Mouse (Mus musculus) embryonic facial prominence, embryonic 13.5 days (tissue): Measurements from ENCODE around the gene Gm2001. TPM values are rescaled to one million over a fixed set of nuclear protein-coding genes. Genes with fewer than 3 reads are reported as not detected.

ENCODE experiments used
- polyA plus RNA-seq: library from polyadenylated mRNA; unstranded; fragments of >200 nt; fragmentation: Nextera tagmentation; extraction: Ambion mirVana; gene quantifications from 2 replicates; pipeline ENCODE4 v1.2.1, GENCODE M21; 2015

Gene Gm2001
- polyA plus RNA-seq, 1 experiment from 2014 or later, result not detected

Other genes with a start within 250 kb of the Gm2001 start
- gene Oog1, start 239.7 kb downstream of the Gm2001 start, polyA plus RNA-seq, result not detected in 2 replicates
- not detected in 2 replicates for gene Gm4027, start 223.5 kb downstream of the Gm2001 start, polyA plus RNA-seq
- not detected in 2 replicates for gene Gm16381, start 197.7 kb downstream of the Gm2001 start, polyA plus RNA-seq
- not detected in 2 replicates for gene Gm21319, start 66.6 kb downstream of the Gm2001 start, polyA plus RNA-seq
- gene Gm21936, start 46.8 kb downstream of the Gm2001 start, polyA plus RNA-seq, result not detected in 2 replicates
- not detected in 2 replicates for gene BB287469, start 25.8 kb downstream of the Gm2001 start, polyA plus RNA-seq
- gene Gm2016, start 31.7 kb upstream of the Gm2001 start, polyA plus RNA-seq, result not detected in 2 replicates
- gene Gm2022, start 53.0 kb upstream of the Gm2001 start, polyA plus RNA-seq, result not detected in 2 replicates
- not detected in 2 replicates for gene Gm2035, start 77.5 kb upstream of the Gm2001 start, polyA plus RNA-seq
- gene Gm2042, start 111.7 kb upstream of the Gm2001 start, polyA plus RNA-seq, result not detected in 2 replicates
- not detected in 2 replicates for gene Gm2075, start 169.5 kb upstream of the Gm2001 start, polyA plus RNA-seq
- not detected in 2 replicates for gene Gm6803, start 176.4 kb upstream of the Gm2001 start, polyA plus RNA-seq
- gene Gm2056, start 184.7 kb upstream of the Gm2001 start, polyA plus RNA-seq, result not detected in 2 replicates
- gene Gm16368, start 241.4 kb upstream of the Gm2001 start, polyA plus RNA-seq, result not detected in 2 replicates